Mouse (Mus musculus) hindbrain, embryonic 16.5 days (tissue): ENCODE measurements at regions not wholly inside any gene's neighbourhood (a gene's known extent, or its start where the extent isn't known, plus 50 kb on each side); places are given as distances from the start of the nearest gene placed in this dataset.

ENCODE experiments used
- ATAC-seq: fragments of 200-750 bp; cut with Nextera tagmentation; 2 replicates; pipeline ENCODE4 v1.8.0; 2017; ENCODE audit warnings: moderate TSS enrichment, moderate library complexity
- H3K27ac ChIP-seq: fragments of 300-500 bp; sonication (generic); 2 replicates; pipeline ENCODE4 v1.5.1; 2014; ENCODE audit warnings: low read depth, mild to moderate bottlenecking, control low read depth, low read length, moderate library complexity
- H3K27me3 ChIP-seq: fragments of 300-500 bp; sonication (generic); replicated peaks from 2 replicates; pipeline ENCODE4 v1.6.1; 2014; ENCODE audit warnings: low read length; ENCODE audit not compliant: control insufficient read depth, insufficient read depth
- H3K36me3 ChIP-seq: fragments of 300-500 bp; sonication (generic); 2 replicates; pipeline ENCODE4 v1.6.1; 2014; ENCODE audit warnings: mild to moderate bottlenecking, low read length, moderate library complexity, mixed read lengths; ENCODE audit not compliant: control insufficient read depth, insufficient read depth
- H3K4me1 ChIP-seq: fragments of 300-500 bp; sonication (generic); 2 replicates; pipeline ENCODE4 v1.6.1; 2014; ENCODE audit warnings: low read depth, low read length; ENCODE audit not compliant: control insufficient read depth, insufficient read depth
- H3K4me2 ChIP-seq: fragments of 300-500 bp; sonication (generic); 2 replicates; pipeline ENCODE4 v1.6.1; 2014; ENCODE audit warnings: mild to moderate bottlenecking, low read length, control low read depth, moderate library complexity
- H3K4me3 ChIP-seq: fragments of 300-500 bp; sonication (generic); 2 replicates; pipeline ENCODE4 v1.5.1; 2014; ENCODE audit warnings: mild to moderate bottlenecking, low read length, control low read depth, moderate library complexity
- H3K9ac ChIP-seq: fragments of 300-500 bp; sonication (generic); 2 replicates; pipeline ENCODE4 v1.6.1; 2014; ENCODE audit warnings: low read depth, mild to moderate bottlenecking, control low read depth, low read length, moderate library complexity
- H3K9me3 ChIP-seq: fragments of 300-500 bp; sonication (generic); 2 replicates; pipeline ENCODE4 v1.6.1; 2014; ENCODE audit warnings: mild to moderate bottlenecking, low read length, moderate library complexity; ENCODE audit not compliant: control insufficient read depth
- WGBS: fragments of 180-500 bp; shearing (Covaris S2); extraction: QIAGEN DNeasy Blood & Tissue Kit; methylation state at CpG from one replicate; pipeline ENCODE4 v1.1.7; 2014; 5-methylcytosine and 5-hydroxymethylcytosine counted together

DNA sequence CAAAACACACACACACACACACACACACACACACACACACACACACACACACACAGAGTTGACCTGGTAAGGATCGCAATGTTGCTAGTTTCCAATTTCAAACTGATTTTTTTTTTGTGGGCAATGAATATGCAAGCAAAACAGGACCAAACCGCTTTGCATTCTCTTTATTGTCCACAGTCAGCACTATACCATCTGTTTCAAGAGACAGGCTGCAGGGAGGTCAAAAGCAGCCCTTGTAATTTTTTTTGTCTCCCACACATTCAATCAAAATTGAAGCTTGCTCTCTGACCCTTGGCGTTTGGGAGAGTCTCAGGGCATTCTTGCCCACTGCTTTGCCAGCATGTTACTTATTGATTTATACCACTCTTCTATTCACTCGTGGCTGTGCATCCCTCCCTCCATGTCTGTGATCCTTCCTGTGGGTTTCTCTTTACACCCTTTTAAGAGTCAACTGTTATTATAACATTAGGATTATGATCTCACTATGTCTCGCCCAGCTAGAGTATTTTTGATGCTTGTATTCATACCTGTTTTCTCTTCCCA, 110.1 kb downstream of the S1pr1 start:
- Histone ChIP-seq H3K4me2 (no peak overlapping the region), H3K36me3 (no peaks in the 10 kb centered on the region), H3K4me3 (no peak overlapping the region), H3K27ac (no peak overlapping the region), H3K9ac (no peak overlapping the region), H3K9me3 (no peaks in the 10 kb centered on the region), H3K4me1 (no peaks in the 10 kb centered on the region), H3K27me3 (no peaks in the 10 kb centered on the region)
- WGBS: 36% methylated on average over 5 of the region's 5 CpGs
- ATAC-seq: 0 out of 2 replicates have a peak, but pooled peaks have one; percentile 40

DNA sequence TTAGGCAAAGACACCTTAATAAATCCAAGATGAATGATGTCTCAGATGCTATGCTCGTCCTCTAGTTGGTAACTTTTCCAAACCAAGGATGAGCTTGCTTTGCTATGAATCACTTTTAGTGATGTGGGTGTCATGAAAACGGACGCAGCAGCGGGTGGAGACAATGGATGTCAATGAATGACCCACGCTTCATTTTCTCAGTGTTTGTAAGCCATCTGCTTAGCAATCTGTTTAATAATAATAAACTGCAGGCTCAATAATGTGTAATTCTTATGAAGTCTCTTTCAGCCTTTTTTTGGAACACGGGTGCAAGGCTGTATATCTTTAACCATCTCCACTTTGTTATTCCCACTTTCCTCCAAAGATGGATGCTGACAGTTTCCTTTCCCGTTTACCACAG, 110.6 kb downstream of the S1pr1 start:
- no peak for ATAC-seq
- no peak overlapping the region for H3K27ac ChIP-seq
- WGBS: 42% methylated on average over 7 of the region's 7 CpGs
- no peaks in the 10 kb centered on the region for H3K36me3 ChIP-seq
- H3K9me3 ChIP-seq: no peaks in the 10 kb centered on the region
- no peaks in the 10 kb centered on the region for H3K27me3 ChIP-seq
- H3K4me2 ChIP-seq: no peak overlapping the region
- no peak overlapping the region for H3K9ac ChIP-seq
- H3K4me3 ChIP-seq: no peak overlapping the region
- no peaks in the 10 kb centered on the region for H3K4me1 ChIP-seq

DNA sequence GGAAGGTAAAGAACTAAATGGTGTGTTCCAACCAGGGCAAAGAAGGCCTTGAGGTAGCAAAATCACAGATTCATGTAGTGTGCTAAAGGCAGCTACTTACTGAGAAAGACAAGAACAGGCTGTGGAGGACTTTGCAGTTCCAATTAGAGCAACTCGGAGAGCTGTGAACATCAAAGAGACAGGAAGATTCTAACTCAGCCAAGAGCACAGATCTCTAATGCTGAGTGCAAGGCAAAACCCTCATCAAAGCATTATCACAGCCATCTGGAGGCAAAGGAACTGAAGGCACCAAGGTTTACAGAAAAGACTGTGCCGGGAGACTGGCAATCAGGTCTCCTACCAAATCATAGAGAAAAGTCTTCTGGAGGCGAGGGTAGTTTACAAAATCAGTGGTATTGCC, 111.1 kb downstream of the S1pr1 start:
- ATAC-seq: no peak
- Histone ChIP-seq H3K4me1 (no peaks in the 10 kb centered on the region), H3K4me2 (no peak overlapping the region), H3K9ac (no peak overlapping the region), H3K27me3 (no peaks in the 10 kb centered on the region), H3K9me3 (no peaks in the 10 kb centered on the region), H3K4me3 (no peak overlapping the region), H3K27ac (no peak overlapping the region), H3K36me3 (no peaks in the 10 kb centered on the region)
- 79% methylated on average over 3 of the region's 3 CpGs for WGBS

DNA sequence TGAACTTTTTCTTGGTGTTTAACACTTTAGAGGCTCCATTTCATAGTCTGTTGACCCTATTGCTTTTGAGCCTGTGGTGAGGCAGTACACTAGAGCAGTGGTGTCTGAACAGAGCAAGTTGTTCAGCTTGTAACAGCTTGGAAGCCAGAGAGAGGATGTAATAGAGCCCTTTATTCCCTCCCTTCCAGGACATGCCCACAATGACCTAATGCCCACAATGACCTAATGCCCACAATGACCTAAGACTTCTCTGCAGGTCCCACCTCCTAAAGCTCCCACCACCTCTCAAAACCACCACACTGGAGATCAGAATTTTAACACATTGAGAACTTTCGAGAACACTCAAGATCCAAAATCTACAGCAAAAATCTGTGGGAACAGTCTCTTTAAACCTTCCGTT, 115.6 kb downstream of the S1pr1 start:
- Histone ChIP-seq H3K9ac (no peak overlapping the region), H3K36me3 (no peaks in the 10 kb centered on the region), H3K27me3 (no peaks in the 10 kb centered on the region), H3K4me3 (no peak overlapping the region), H3K27ac (no peak overlapping the region), H3K9me3 (no peaks in the 10 kb centered on the region), H3K4me1 (no peaks in the 10 kb centered on the region), H3K4me2 (no peak overlapping the region)
- 91% methylated on average over 2 of the region's 2 CpGs for WGBS
- no peak for ATAC-seq

DNA sequence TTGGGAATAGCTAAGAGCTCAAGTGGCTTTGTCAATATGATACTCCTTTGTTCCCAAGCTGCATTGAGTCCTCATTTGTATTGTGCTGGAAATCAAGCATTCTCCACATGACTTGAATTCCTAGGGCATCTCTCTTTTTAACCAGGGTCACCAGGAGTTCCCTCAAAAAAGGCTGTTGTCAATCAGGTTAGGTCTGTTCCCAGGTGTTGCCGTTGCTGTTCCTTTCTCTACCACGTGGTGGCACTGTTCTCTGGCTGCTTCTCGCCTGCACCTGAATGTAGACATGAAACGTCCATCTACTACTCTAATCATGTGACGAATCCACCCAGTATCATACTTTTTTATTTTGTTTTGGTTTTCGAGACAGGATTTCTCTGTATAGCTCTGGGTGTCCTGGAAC, 118.3 kb downstream of the S1pr1 start:
- no peak for ATAC-seq

DNA sequence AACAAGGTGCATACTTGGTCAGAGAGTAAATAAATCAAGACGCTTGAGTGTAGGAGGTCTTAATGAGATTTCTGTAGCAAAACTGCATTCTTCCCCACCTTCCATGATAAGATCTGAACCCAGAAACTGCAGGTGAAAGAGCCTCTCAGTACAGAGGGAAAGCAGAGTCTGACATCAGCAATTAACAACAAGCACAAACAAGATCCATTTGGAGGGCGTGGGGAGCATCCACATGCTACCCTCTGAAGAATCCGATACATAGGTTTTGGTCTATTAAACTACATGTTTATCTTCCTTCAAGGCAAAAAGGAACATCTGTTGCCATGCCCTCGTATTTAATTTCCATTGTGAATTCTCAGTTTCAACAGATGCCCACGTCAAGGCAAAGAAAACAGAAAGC, 124.2 kb downstream of the S1pr1 start:
- Histone ChIP-seq H3K4me2 (no peak overlapping the region), H3K9me3 (no peaks in the 10 kb centered on the region), H3K9ac (no peak overlapping the region), H3K27me3 (no peaks in the 10 kb centered on the region), H3K27ac (no peak overlapping the region), H3K4me3 (no peak overlapping the region), H3K36me3 (no peaks in the 10 kb centered on the region), H3K4me1 (no peaks in the 10 kb centered on the region)
- WGBS: 76% methylated on average over 5 of the region's 5 CpGs
- ATAC-seq: no peak

More for the DNA sequence above, 118.3 kb downstream of the S1pr1 start:
- no peaks in the 10 kb centered on the region for H3K36me3 ChIP-seq
- no peak overlapping the region for H3K4me2 ChIP-seq
- no peaks in the 10 kb centered on the region for H3K9me3 ChIP-seq
- WGBS: 31% methylated on average over 6 of the region's 6 CpGs
- H3K27ac ChIP-seq: no peak overlapping the region
- no peaks in the 10 kb centered on the region for H3K27me3 ChIP-seq
- H3K4me1 ChIP-seq: no peaks in the 10 kb centered on the region
- no peak overlapping the region for H3K4me3 ChIP-seq
- no peak overlapping the region for H3K9ac ChIP-seq

DNA sequence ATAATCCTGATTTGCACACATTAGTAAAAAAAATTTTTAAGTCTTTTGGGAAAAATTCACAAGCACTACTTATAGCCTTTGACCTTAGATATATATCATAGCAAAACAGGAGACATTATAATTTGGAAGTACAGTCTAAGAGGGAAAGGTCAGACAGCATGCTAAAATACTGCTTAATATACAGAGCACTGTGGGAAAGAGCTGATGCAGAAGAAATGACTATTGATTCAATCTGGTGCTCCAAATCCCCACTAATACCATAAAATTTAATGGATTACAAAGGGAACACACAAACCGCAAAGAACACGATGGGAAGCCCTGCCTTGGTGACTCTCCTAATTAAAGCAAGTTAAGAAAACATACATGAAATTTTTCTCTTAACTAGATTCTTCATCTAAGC, 126.3 kb downstream of the S1pr1 start:
- H3K4me1 ChIP-seq: no peaks in the 10 kb centered on the region
- no peak overlapping the region for H3K9ac ChIP-seq
- H3K27ac ChIP-seq: no peak overlapping the region
- 67% methylated on average over 2 of the region's 2 CpGs for WGBS
- H3K4me3 ChIP-seq: no peak overlapping the region
- H3K27me3 ChIP-seq: no peaks in the 10 kb centered on the region
- H3K4me2 ChIP-seq: no peak overlapping the region
- H3K36me3 ChIP-seq: no peaks in the 10 kb centered on the region
- no peaks in the 10 kb centered on the region for H3K9me3 ChIP-seq
- no peak for ATAC-seq

DNA sequence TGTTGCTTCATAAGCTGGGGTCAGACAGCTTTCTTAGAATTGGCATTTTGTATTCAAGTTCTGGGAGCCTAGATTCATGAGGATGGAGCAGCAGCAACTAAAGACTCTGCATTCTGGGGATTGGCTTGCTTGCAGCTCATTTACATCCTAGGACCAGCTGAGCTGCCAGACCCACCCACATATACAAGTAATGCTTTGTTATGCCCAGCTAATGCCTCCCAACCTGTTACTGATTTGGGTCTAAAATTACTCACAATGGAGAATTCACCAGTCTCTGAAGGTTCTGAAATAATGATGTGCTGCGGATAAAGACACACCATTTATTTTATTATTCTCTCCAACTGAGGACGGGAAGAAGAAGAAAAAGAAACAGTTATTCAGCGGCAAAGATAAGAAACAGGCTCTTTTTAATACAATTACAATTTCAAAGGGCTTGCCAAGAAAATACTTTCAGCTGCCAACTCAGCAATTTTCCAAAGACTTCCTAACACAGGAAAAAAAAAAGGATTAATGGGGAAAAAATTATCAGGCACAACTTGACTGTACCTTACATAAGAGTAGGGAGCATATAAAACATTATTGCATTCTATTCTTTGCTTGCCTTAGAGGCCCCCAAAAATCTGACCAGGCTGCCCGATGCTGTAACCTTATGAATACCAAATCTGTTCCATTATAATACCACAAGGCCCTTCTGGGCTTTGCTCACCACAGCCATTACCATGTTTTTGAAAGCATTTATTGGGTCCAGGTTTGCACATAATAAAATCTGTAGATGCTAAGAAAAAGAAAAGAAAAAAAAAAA, 134.5 kb downstream of the S1pr1 start:
- peak; percentile 82 for ATAC-seq
- no peak overlapping the region for H3K9ac ChIP-seq

DNA sequence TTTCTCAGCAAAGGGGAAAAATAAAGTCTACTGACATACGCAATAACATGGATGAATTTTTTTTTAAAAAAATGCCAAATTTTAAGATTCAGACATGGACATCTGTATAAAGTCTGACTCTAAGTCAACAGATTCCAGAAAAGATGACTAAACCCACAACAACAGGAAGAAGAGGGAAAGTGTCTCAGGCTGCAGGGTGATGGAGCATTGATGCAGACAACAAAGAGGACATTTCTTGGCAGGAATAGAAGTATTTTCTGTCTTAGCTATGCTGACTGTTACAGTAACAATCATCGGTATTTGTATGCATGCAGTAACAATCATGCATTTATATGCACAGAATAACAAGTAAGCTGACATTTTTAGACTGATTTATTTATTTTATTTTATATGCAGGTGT, 139.5 kb downstream of the S1pr1 start:
- no peak overlapping the region for H3K4me2 ChIP-seq
- 0 out of 2 replicates have a peak, but pooled peaks cover 4% of the 10 kb centered on the region for H3K4me1 ChIP-seq
- no peaks in the 10 kb centered on the region for H3K36me3 ChIP-seq
- no peak for ATAC-seq
- no peak overlapping the region for H3K9ac ChIP-seq
- H3K9me3 ChIP-seq: no peaks in the 10 kb centered on the region
- no peak overlapping the region for H3K4me3 ChIP-seq
- WGBS: 84% methylated on average over 2 of the region's 2 CpGs
- no peak overlapping the region for H3K27ac ChIP-seq
- no peaks in the 10 kb centered on the region for H3K27me3 ChIP-seq

More for the DNA sequence above, 134.5 kb downstream of the S1pr1 start:
- H3K9me3 ChIP-seq: no peaks in the 10 kb centered on the region
- no peaks in the 10 kb centered on the region for H3K36me3 ChIP-seq
- H3K4me2 ChIP-seq: no peak overlapping the region
- 0 out of 2 replicates have a peak, but pooled peaks cover 4% of the 10 kb centered on the region for H3K4me1 ChIP-seq
- no peak overlapping the region for H3K4me3 ChIP-seq
- WGBS: 37% methylated on average over 4 of the region's 4 CpGs
- H3K27ac ChIP-seq: no peak overlapping the region; the same call in 1 of the 2 replicates
- no peaks in the 10 kb centered on the region for H3K27me3 ChIP-seq
